Mouse (Mus musculus) mouse embryonic stem cell (cell line): ENCODE measurements around the gene Cd2.

Experiments
- in situ Hi-C, 2 experiments: fragments of 300-500 bp; cut with MboI; formaldehyde crosslinking; loops; 1 replicate in 1 of 2; 3 replicates in 1 of 2; pipeline ENCODE4 v1.14.3; 2019 to 2020; ENCODE audit warnings: low sequenced_read_pairs in 2 of 2, low pct_unique_long_range_greater_than_20kb in 1 of 2, mixed read lengths in 1 of 2; ENCODE audit not compliant: unreplicated experiment in 1 of 2

Gene Cd2

DNA sequence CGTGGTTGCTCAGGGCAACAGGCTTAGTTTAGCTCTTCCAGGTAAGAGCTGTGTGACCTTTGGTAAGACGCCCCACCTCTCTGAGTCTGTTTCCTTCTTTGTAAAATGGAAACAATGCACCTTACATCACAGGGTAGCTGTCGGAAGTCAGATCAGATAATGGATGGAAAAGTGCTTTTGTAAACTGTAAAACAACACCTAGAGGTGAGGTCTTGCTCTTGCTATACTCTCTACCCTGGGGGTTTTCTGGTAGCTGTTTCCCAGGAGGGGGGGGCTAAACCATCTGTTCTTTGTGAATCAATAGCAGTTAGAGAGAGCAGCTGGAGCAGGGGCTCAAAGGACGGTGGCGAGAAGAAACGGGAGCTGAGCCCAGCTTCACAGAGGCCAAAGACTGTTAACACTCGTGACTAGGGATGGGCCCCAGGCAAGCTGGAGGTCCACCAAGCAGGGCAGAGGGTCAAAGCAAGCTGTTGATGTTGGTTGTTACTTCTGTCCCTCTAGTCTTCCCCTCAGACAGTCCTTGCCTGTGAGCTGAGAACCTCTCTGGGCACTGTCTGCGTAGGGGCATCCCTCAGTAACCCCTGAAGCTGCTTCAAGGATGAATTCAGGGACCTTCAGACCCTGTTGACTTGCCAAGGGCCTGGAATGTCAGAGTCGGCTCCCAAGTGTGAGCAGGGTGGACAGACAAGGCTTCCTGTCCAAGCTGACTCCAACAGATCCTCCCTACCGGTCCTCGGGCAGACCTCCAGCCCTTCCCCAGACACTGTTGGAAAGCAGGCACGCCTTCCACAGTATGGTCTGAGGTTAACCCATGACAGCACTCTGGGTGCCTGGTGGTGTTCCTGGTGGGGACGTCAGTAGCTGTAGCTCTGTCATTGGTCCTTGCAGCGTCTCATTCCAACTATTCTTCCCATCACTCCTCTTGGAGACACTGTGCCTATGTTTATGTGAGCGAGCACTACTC is 7.1 kb downstream of the Cd2 start:
- in situ Hi-C loops, result no loop called here

DNA sequence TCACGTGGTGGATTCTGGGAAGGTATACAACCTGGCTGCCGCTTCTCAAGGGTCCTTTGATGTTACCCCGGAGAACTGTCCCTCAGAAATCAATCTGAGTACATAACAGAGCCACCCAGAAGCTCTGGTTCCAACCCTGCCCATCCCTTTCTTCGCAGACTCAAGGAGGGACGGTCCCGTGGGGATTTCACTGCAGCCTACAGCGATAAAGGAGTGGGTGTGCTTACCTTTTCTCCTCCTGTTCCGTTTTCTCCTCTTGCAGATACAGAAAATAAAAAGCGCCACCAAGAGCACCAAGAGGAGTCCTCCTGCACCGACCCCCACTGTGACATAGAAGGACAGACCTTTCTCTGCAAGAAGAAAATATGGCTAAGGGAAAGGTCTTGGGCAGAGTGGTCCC is 8.2 kb downstream of the Cd2 start:
- in situ Hi-C loops, result no loop called here

DNA sequence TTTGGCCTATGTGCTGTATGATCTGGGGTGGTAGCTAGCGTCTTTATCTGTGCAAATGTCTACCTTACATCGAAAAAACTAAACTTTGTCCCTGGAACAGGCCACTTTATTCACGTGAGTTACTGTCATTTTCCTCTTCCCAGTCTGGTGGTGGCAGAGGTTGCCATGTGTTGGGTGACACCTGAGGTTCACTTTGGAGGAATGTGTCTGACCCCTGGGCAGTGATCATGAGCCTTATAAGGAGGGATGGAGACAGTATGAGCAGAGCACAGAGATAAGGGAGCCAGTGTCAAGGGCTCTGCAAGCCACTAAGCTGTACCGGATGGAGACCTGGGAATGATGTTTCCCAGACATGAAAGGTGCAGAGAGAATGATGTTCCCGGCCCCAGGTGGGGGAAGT is 9.3 kb downstream of the Cd2 start:
- in situ Hi-C loops, result no loop called here

DNA sequence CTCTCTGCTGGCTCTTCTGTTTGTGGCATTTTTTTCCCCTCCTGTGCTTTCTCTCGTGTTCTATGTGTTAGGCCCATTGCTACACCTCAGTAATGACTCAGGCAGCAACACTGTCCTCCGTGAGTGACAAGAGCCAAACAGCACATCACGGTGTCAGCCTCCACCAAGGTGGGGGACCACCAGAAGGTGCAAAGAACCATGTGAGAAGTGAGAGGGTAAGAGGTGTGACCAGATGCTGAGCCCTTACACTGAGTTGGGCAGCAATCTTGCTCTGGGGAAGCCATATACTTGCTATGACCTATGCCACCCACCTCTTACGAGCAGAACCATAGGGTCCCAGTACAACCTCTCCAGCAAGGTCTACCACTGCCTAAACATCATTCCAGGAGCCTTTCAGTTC is 9.9 kb downstream of the Cd2 start:
- in situ Hi-C loops, result no loop called here

DNA sequence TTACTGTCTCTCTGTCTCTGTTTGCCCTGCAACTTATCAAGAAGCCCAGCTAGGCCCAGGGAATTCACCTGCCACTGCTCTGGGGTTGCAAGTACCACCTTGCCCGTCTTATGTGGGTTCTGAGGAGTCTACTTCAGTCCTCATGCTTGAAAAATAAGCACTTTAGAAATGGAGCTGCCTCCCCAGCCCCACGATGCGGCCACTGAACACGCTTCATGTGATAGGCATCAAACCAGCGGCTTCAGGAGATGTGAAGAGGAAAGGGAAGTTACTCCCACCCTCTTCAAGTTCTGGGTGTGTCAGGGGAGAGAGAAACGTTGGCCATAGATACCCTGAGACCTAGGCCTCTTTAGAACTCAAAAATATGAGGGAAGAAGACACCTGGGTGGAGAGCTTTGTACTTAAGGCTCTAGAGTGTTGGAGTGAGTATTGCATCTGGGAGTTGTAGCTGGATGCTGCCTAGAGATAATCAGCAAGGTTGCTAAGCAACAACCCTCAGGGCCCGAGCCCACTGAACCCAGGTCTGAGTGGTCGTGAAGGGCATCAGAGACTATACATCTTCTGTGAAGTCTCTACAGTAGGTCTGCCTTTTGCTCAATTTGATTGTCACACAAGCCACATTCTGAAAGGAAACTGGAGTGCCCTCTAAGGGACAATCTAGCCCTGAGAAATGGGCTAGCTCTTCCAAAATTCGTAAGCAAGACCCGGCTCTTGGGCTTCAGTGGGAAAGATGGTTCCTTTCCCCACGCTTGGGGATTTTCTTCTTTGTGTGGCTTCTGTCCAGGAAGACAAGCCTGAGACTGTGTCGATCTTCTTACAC is 11.0 kb downstream of the Cd2 start:
- in situ Hi-C loops, result no loop called here

DNA sequence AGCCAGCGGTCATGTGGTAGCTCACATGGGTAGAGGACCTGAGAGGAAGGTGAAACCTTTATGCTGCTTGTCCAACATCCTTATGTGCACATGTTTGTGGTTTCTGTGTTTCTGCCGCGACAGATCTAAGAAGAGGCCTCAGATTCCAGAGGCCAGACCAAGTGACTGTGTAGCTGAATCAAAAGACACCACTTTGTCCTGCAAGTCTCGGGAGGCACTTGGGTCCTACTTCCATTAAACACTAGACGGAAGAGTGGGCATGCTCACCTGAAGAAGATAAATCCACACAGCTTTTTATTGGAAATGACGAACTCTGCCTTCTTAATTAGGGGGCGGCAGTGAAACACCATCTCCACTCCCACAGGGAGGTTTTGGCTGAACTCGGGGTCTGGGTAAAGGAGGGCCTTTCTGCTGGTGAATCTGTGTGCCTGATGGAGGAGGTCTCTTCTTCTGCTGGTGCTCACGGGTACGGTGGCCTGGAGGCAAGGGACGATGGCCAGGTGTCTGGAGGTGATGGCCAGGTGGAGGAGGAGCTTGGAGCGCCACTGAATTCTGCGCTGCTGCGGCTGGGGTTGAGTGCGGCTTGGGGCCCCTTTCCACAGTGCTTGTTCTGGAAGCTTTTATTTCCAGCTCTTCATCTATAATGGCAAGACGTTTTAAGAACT is 12.0 kb downstream of the Cd2 start:
- in situ Hi-C loops, result no loop called here

DNA sequence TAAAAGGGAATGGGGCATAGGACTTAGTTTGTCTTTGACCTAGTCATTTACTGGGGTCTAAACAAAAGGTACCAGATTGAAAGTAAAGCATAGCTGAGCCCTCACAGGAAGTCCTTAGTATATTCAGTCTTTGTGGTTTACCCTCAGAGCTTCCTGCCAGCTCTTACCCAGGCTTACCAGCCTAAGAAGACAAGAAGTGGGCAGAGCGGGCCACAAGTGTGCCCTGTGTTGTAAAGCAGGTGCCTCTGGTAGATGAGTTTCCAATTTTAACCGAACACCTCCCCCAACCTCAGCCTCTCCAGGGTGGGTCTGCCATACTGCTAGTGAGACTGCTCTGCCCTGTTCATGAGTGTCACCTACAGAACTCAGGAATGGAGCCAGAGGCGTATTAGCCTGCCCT is 12.9 kb downstream of the Cd2 start:
- in situ Hi-C loops, result no loop called here

DNA sequence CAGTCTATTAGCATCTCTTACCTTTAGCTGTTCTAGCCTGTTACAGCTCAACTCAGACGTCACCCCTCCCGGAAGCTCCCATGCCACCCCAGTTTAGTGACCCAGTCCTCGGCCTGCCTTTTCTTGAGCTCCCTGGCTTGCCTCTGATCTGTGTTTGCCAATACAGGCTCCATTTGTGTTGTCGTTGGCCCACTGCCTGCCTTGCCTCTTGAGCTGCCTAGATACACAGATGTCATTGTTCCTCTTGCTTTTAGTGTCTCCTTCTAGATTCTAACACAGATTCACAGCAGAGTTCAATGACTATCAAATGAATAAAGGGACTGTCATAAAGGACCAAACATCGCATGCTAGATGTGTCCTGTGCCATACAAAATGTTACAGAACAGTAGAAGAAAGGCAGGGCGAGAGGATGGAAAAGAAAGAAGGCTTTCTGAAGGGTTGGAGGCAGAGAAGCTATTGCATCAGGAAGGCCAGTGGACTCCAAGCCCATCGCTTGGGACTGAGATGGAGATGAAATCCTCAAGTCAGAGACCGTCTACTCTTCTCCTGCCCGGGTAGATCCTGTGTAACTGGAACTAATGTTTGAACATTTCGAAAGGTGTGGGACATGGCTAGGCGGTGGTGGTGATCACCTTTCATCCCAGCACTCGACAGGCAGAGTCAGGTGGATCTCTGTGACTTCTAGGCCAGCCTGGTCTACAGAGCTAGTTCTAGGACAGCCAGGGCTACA is 13.5 kb downstream of the Cd2 start:
- in situ Hi-C loops, result no loop called here

DNA sequence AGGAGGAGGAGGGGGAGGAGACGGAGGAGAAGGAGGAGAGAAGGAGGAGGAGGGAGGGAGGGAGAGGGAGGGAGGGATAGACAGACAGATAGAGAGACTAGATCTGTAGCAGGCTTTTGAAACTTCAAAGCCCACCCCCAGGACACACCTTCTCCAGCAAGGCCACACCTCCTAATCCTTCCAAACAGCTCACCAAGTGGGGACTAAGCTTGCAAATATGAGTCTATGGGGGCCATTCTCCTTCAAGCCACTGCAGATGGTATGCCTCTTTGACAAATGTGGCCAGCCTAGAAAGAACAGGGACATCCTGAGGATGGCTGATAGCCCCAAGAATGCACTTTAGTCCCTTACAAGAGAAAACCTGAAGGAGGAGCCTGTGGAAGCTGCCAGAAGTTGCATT is 15.6 kb downstream of the Cd2 start:
- in situ Hi-C loops, result no loop called here

DNA sequence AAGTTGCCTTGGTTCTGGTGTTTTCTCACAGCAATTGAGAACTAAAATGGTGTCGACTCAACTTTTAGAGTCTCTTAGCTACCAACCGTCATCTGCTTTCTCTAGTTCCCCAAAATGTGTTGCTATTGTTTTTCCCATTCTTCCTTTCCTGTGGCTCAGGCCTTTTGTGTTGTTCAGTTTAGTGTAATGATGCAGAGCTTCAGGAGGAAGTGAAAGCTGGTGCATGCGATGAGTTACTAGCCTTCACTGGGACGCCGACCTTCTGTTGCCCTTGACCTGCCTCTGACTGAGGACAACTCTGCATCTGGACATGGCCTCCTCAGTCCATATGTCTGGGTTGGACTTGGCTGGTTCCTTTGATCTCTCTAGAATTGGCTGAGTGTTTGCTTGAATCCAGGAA is 16.9 kb downstream of the Cd2 start:
- in situ Hi-C loops, result no loop called here

DNA sequence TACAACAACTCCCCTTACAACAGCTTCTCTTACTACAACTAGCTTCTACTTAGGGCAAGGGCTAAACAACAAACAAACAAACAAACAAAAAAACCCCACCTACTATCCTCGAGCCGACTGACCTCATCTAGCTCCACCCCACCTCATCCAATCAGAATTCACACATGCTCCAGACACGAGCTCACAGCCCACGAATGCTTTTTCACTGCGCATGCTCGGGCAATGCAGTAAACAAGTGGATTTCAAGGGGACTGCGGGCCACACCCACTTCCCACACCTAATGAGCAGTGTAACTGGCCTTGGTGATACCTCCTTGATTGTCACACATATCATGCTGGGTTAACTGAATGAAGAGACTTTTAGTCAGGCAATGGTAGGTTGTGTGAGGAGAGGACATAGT is 19.4 kb downstream of the Cd2 start:
- in situ Hi-C loops, result no loop called here

DNA sequence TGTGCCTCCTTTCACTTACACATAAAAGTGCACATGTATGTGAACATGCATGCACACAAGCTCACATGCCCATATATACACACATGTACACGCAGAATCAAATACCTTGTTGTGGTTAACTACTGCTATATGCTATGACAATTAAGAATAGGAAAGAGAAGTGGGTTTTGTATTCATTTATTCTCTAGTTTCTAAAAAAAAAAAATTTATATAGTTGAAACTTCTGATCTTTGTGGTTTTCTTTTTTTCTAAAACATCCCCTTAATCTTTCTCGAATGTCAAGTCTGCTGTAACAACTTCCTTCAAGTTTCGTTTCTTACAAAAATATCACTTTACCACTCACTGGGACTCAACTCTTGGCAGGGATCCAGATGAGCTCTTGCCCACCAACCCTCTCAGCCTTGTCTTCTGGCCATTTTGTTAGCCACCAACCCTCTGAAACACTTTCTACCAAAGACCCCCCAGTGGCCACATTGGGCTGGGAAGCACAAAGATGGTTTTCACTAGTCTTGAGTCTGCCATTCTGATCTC is 22.1 kb downstream of the Cd2 start:
- in situ Hi-C loops, result no loop called here

DNA sequence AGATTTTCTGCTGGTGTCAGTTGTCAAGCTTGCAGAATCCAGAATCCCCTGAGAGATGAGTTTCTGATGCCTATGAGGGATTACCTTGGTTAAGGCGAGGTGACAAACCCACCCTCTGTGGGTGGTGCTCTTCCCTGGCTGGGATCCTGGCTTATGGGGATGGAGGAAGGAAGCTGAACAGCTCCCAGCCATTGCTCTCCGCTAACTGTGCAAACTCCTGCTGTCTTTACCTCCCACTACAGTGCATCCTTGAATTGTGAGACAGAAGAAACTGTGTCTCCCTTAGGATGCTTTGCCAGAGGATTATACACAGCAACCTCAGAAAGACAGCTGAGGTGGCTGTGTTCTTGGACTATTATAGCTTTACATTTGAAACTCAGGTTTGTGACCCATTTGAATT is 28.8 kb downstream of the Cd2 start:
- in situ Hi-C loops, result no loop called here

DNA sequence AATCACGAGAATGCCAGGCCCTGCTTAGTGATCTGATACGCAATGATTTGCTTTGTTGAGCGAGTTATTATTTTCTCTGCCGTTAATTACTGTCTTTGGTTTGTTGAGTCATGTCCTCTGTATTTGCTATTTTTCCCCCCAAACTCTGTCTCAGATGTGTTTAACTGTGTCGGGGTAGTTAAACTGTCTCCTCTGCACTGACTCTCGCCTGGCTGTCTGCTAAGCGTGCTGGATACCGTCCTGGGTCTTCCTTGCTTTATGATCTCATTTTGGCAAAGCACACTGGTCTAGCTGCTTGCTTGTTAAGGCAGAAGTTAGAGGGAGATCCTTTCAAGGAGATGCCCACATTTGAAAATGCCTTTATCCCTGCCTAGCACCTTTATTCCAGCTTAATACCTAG is 31.6 kb downstream of the Cd2 start:
- in situ Hi-C loops, result no loop called here

DNA sequence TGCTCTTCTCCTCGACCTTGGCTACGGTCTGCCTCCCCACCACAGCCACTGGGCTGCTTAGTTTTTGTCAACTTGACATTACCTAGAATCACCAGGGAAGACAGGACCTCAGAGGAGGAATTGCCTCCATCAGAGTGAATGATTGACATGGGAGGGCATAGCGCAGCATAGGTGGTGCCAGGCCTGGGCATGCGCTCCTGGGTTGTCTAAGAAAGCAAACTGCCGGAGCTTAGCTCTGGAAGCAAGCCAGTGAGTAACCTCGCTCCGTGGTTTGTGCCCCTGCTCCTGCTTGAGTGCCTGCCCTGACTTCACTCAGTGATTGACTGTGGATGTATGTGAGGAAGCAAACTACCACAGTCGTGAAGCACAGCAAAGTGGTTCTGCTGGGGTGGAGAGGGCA is 35.6 kb downstream of the Cd2 start:
- in situ Hi-C loops, result no loop called here

DNA sequence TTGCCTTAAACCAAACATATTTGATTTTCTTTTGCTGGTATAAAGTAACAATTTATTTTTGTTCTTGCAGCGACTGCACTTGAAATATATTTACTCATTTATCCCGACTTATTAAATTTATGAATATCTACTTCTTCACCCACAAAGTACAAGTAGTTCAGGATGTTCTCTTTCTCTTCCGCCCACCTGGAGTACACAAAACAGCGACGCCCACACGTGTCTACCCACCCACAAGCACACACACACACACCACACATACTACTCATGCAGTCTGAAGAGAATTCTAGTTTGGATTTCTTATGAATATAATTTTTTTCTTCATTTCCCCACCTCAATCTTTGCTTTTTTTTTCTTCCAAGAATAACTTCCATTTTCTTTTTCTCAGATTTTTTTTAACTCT is 37.9 kb downstream of the Cd2 start:
- in situ Hi-C loops, result no loop called here

DNA sequence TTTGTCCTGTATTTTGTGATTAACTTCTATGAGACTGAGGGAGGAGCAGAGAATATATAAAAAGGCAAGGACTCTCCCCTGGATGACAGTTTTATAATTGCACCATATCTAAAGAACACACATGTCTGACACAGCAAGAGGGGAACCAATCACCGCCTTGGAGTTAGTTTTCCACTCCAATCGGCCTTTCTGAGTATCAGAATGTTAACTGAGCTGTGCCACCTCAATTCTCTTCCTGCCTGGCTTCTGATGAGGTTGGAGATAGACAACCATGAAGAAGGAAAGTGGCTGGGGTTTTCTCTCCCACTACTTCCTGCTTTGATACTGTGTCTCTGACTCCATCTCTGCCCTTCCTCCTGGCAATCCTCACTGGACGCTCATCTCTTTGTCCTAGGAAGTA is 42.5 kb downstream of the Cd2 start:
- in situ Hi-C loops, result no loop called here

DNA sequence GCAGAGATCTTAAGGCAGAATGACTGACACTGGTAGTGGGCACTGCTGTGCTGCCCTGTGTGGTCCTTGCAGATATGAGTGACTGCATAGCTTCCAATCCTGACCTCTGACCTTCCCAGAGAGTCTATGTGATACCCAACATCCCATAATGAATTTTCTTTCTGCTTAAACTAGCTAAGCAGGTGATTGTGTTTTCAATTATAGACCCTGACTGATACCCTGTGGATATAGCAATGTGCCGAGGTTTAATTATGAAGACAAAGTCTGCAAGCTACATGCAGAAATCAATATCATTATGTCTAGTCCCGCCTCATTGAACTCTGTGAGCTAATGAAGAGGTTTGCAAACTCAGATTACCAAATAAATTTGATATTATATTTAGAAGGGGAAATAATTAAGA is 44.7 kb downstream of the Cd2 start:
- in situ Hi-C loops, result no loop called here
